Mouse (Mus musculus) forebrain, postnatal 0 days (tissue): ENCODE results near the gene Mrps2. TPM values are rescaled to one million over a fixed set of nuclear protein-coding genes. Genes with fewer than 3 reads are reported as not detected.
"Not testable (repeated sequence)": the region's sequence is repeated elsewhere in the genome, so short reads cannot be mapped to it uniquely, and the experiment has no call there.

ENCODE experiments used
- ATAC-seq: fragments of 200-750 bp; cut with Nextera tagmentation; 2 replicates; pipeline ENCODE4 v1.8.0; 2017; ENCODE audit warnings: mild to moderate bottlenecking, moderate library complexity
- DNase-seq: peaks from one replicate; pipeline ENCODE4 v3.0.0-alpha.2; 2015
- H3K27ac ChIP-seq: fragments of 300-500 bp; sonication (generic); 2 replicates; pipeline ENCODE4 v1.5.1; 2014; ENCODE audit warnings: low read depth, mild to moderate bottlenecking, antibody characterized with exemption, low read length, moderate library complexity, mixed read lengths
- H3K27me3 ChIP-seq: fragments of 300-500 bp; sonication (generic); 2 replicates; pipeline ENCODE4 v1.6.1; 2014; ENCODE audit warnings: mild to moderate bottlenecking, low read length, mixed read lengths; ENCODE audit not compliant: insufficient read depth
- H3K36me3 ChIP-seq: fragments of 300-500 bp; sonication (generic); 2 replicates; pipeline ENCODE4 v1.6.1; 2014; ENCODE audit warnings: mild to moderate bottlenecking, moderate library complexity; ENCODE audit not compliant: insufficient read depth
- H3K4me1 ChIP-seq: fragments of 300-500 bp; sonication (generic); 2 replicates; pipeline ENCODE4 v1.6.1; 2014; ENCODE audit warnings: antibody characterized with exemption; ENCODE audit not compliant: insufficient read depth
- H3K4me2 ChIP-seq: fragments of 300-500 bp; sonication (generic); 2 replicates; pipeline ENCODE4 v1.6.1; 2014; ENCODE audit warnings: low read depth, mild to moderate bottlenecking, moderate library complexity
- H3K4me3 ChIP-seq: fragments of 300-500 bp; sonication (generic); 2 replicates; pipeline ENCODE4 v1.5.1; 2014; ENCODE audit warnings: low read depth, low read length, mixed read lengths
- H3K9ac ChIP-seq: fragments of 300-500 bp; sonication (generic); 2 replicates; pipeline ENCODE4 v1.6.1; 2014; ENCODE audit warnings: mild to moderate bottlenecking
- H3K9me3 ChIP-seq: fragments of 300-500 bp; sonication (generic); 2 replicates; pipeline ENCODE4 v1.6.1; 2016; ENCODE audit warnings: low read length
- CTCF ChIP-seq: sonication (generic); IDR thresholded peaks from 2 replicates; pipeline ENCODE4 v1.5.1; 2016; ENCODE audit warnings: antibody characterized with exemption, control low read depth, low read depth
- WGBS: fragments of 180-500 bp; shearing (Covaris S2); extraction: QIAGEN DNeasy Blood & Tissue Kit; methylation state at CpG from one replicate; pipeline ENCODE4 v1.1.7; 2014; 5-methylcytosine and 5-hydroxymethylcytosine counted together
- polyA plus RNA-seq: library from polyadenylated mRNA; unstranded; fragments of >200 nt; fragmentation: Nextera tagmentation; extraction: Ambion mirVana; gene quantifications from 2 replicates; pipeline ENCODE4 v1.2.1, GENCODE M21; 2015
- total RNA-seq: library from RNA; depleted of rRNA; stranded (reverse); fragments of >200 nt; gene quantifications from 2 replicates; pipeline ENCODE4 v1.2.3, GENCODE M21; 2014

Mrps2 gene
- total and polyA plus RNA-seq, 2 experiments from 2014 or later: 33.4 to 42.6 TPM

- no peaks in the 10 kb centered on the region; the same call in 1 of the 2 replicates for H3K27me3 ChIP-seq
- H3K4me2 ChIP-seq: no peak overlapping the region
- H3K36me3 ChIP-seq: no peaks in the 10 kb centered on the region
- no peak overlapping the region for H3K4me3 ChIP-seq
- no peaks in the 10 kb centered on the region for H3K4me1 ChIP-seq
- H3K27ac ChIP-seq: no peak overlapping the region
- 87% methylated on average over 6 of the region's 6 CpGs for WGBS
- no peak for DNase-seq
- no peak overlapping the region for H3K9ac ChIP-seq
- H3K9me3 ChIP-seq: no peaks in the 10 kb centered on the region
- no peak for TF ChIP-seq CTCF
- ATAC-seq: no peak
Observed at GRCm38 (mm10) chr2:28506291-28506690, 38.4 kb downstream of the Mrps2 start.

GRCm38 (mm10) chr2:28511600-28511999 is 43.7 kb downstream of the Mrps2 start:
- not testable (repeated sequence) for H3K9me3 ChIP-seq, H3K4me2 ChIP-seq, H3K9ac ChIP-seq, ATAC-seq, H3K27me3 ChIP-seq, DNase-seq, H3K4me3 ChIP-seq, H3K27ac ChIP-seq, H3K36me3 ChIP-seq
- TF ChIP-seq CTCF: peak; percentile 53
- H3K4me1 ChIP-seq: peaks cover 19% of the 10 kb centered on the region
- 59% methylated on average over 5 of the region's 5 CpGs for WGBS

- Histone ChIP-seq H3K27ac (peak within 1 kb of the TSS; percentile 89), H3K4me2 (peak within 1 kb of the TSS; percentile 66), H3K27me3 (no peaks in the 10 kb centered on the region; the same call in 1 of the 2 replicates), H3K4me1 (peaks cover 27% of the 10 kb centered on the region), H3K4me3 (peak within 1 kb of the TSS; percentile 50), H3K9ac (peak within 1 kb of the TSS; percentile 95), H3K36me3 (no peaks in the 10 kb centered on the region), H3K9me3 (no peaks in the 10 kb centered on the region)
- 3% methylated on average over 66 of the region's 71 CpGs for WGBS
- TF ChIP-seq CTCF: peak; percentile 57
- DNase-seq (peak; percentile 70), ATAC-seq (peak; percentile 59)
Observed at GRCm38 (mm10) chr2:28512798-28513401, 45.0 kb downstream of the Mrps2 start, which contains the start of gene Ralgds. Gene Ralgds (plus strand): TSS chr2:28513125.

- Histone ChIP-seq H3K4me1 (peaks cover 35% of the 10 kb centered on the region), H3K27me3 (no peaks in the 10 kb centered on the region; the same call in 1 of the 2 replicates), H3K36me3 (no peaks in the 10 kb centered on the region), H3K9ac (peak overlapping the region; percentile 95), H3K9me3 (no peaks in the 10 kb centered on the region), H3K4me2 (peak overlapping the region; percentile 66), H3K27ac (peak overlapping the region; percentile 89), H3K4me3 (peak overlapping the region; percentile 50)
- TF ChIP-seq CTCF: no peak
- 5% methylated on average over 47 of the region's 47 CpGs for WGBS
- ATAC-seq (peak; percentile 26), DNase-seq (peak; percentile 67)
Observed at GRCm38 (mm10) chr2:28513431-28514370, 45.8 kb downstream of the Mrps2 start.

GRCm38 (mm10) chr2:28514489-28514888 is 46.6 kb downstream of the Mrps2 start:
- Histone ChIP-seq H3K9ac (peak overlapping the region; percentile 95), H3K4me1 (peaks cover 36% of the 10 kb centered on the region), H3K4me3 (peak overlapping the region; percentile 50), H3K9me3 (no peaks in the 10 kb centered on the region), H3K27me3 (no peaks in the 10 kb centered on the region), H3K4me2 (peak overlapping the region; percentile 66), H3K27ac (peak overlapping the region; percentile 89), H3K36me3 (no peaks in the 10 kb centered on the region)
- peak; percentile 94 for TF ChIP-seq CTCF
- DNase-seq (peak; percentile 89), ATAC-seq (no peak)
- WGBS: 16% methylated on average over 5 of the region's 5 CpGs

GRCm38 (mm10) chr2:28517206-28517909 is 49.5 kb downstream of the Mrps2 start:
- peak overlapping the region; percentile 71 for H3K27ac ChIP-seq
- DNase-seq: peak; percentile 51
- no peaks in the 10 kb centered on the region for H3K9me3 ChIP-seq
- H3K4me1 ChIP-seq: peaks cover 44% of the 10 kb centered on the region
- TF ChIP-seq CTCF: peak; percentile 80
- H3K36me3 ChIP-seq: peaks cover 5% of the 10 kb centered on the region; the same call in 1 of the 2 replicates
- ATAC-seq: no peak
- no peak overlapping the region for H3K9ac ChIP-seq
- 44% methylated on average over 5 of the region's 5 CpGs for WGBS
- H3K4me3 ChIP-seq: no peak overlapping the region
- peak overlapping the region; percentile 32; the same call in 1 of the 2 replicates for H3K4me2 ChIP-seq
- H3K27me3 ChIP-seq: no peaks in the 10 kb centered on the region
